In genomic region chr4:82860566-82860965, GRCm38 (mm10) we compare ENCODE assay signal across 23 mouse cellular contexts. TPM values are rescaled to one million over a fixed set of nuclear protein-coding genes. Genes with fewer than 3 reads are reported as not detected.
A peak's percentile ranks its signal among the peaks of the same experiment; 100 is the strongest.
DNase-seq lines count a peak whose midpoint lies in the region; ATAC-seq and TF ChIP-seq lines count a peak whose summit lies in the region.
"Had no signal": no experiment of that assay in that cellular context is flagged by ENCODE, and none has a peak within 500 bp of the region (broad histone marks: within the 10 kb centered on the region; RNA-seq: fewer than 3 reads in every experiment).

No protein-coding gene starts in this region.

- WGBS in forebrain, postnatal 0 days: 21% methylated on average over 3 of the region's 3 CpGs
- WGBS in forebrain, embryonic 12.5 days: 37% methylated on average over 3 of the region's 3 CpGs
- WGBS in hindbrain, postnatal 0 days: 28% methylated on average over 3 of the region's 3 CpGs
- 46% methylated on average over 3 of the region's 3 CpGs for WGBS in hindbrain, embryonic 10.5 days

- H3K9me3 ChIP-seq in forebrain, postnatal 0 days (ENCODE audit: low read length): no peaks in the 10 kb centered on the region
- H3K9me3 ChIP-seq in forebrain, embryonic 12.5 days: no peaks in the 10 kb centered on the region
- no peaks in the 10 kb centered on the region for H3K9me3 ChIP-seq in hindbrain, postnatal 0 days (ENCODE audit: low read length)
- no peaks in the 10 kb centered on the region for H3K9me3 ChIP-seq in hindbrain, embryonic 10.5 days
- H3K9me3 ChIP-seq: embryonic facial prominence, embryonic 10.5 days had no signal

- 0 out of 2 replicates have a peak, but pooled peaks have one; percentile 8 for TF ChIP-seq CTCF in forebrain, postnatal 0 days (IDR thresholded peaks at IDR 0.05; ENCODE audit: low read depth)
- no peak for TF ChIP-seq CTCF in hindbrain, postnatal 0 days (IDR thresholded peaks at IDR 0.05; ENCODE audit: low read depth)

- no peak overlapping the region for H3K4me2 ChIP-seq in forebrain, postnatal 0 days (ENCODE audit: low read depth)
- H3K4me2 ChIP-seq in forebrain, embryonic 12.5 days: no peak overlapping the region
- no peak overlapping the region for H3K4me2 ChIP-seq in hindbrain, postnatal 0 days (ENCODE audit: low read depth, low read length)

- no peaks in the 10 kb centered on the region for H3K27me3 ChIP-seq in forebrain, postnatal 0 days (ENCODE audit: insufficient read depth, low read length)
- no peaks in the 10 kb centered on the region for H3K27me3 ChIP-seq in forebrain, embryonic 12.5 days
- H3K27me3 ChIP-seq in hindbrain, postnatal 0 days (ENCODE audit: insufficient read depth, low read length): no peaks in the 10 kb centered on the region
- H3K27me3 ChIP-seq in hindbrain, embryonic 10.5 days (ENCODE audit: insufficient read depth, poor library complexity, severe bottlenecking): no peaks in the 10 kb centered on the region
- H3K27me3 ChIP-seq: CH12.LX had no signal

- no peak overlapping the region for H3K4me3 ChIP-seq in forebrain, postnatal 0 days (ENCODE audit: low read depth, low read length)
- no peak overlapping the region for H3K4me3 ChIP-seq in forebrain, embryonic 12.5 days (replicated peaks)
- no peak overlapping the region for H3K4me3 ChIP-seq in hindbrain, postnatal 0 days (ENCODE audit: low read length)
- H3K4me3 ChIP-seq in hindbrain, embryonic 10.5 days: no peak overlapping the region

- H3K9ac ChIP-seq in forebrain, postnatal 0 days: no peak overlapping the region
- no peak overlapping the region for H3K9ac ChIP-seq in forebrain, embryonic 12.5 days
- no peak overlapping the region for H3K9ac ChIP-seq in hindbrain, postnatal 0 days (replicated peaks; ENCODE audit: low read length)

- H3K36me3 ChIP-seq in forebrain, postnatal 0 days (ENCODE audit: insufficient read depth): no peaks in the 10 kb centered on the region
- H3K36me3 ChIP-seq in forebrain, embryonic 12.5 days (replicated peaks): no peaks in the 10 kb centered on the region
- no peaks in the 10 kb centered on the region for H3K36me3 ChIP-seq in hindbrain, postnatal 0 days (ENCODE audit: insufficient read depth, low read length)
- H3K36me3 ChIP-seq in hindbrain, embryonic 10.5 days: no peaks in the 10 kb centered on the region
- H3K36me3 ChIP-seq: embryonic facial prominence, embryonic 10.5 days had no signal

- H3K4me1 ChIP-seq in forebrain, postnatal 0 days (ENCODE audit: insufficient read depth): no peaks in the 10 kb centered on the region; the same call in none of the 2 replicates
- peaks cover 10% of the 10 kb centered on the region for H3K4me1 ChIP-seq in forebrain, embryonic 12.5 days
- H3K4me1 ChIP-seq in hindbrain, postnatal 0 days (ENCODE audit: insufficient read depth, low read length): peaks cover 8% of the 10 kb centered on the region; the same call in 1 of the 2 replicates
- peaks cover 6% of the 10 kb centered on the region for H3K4me1 ChIP-seq in hindbrain, embryonic 10.5 days (replicated peaks)

- DNase-seq in adrenal gland, postnatal 10 days: peak; percentile 26
- DNase-seq in adrenal gland, postnatal 4 days (ENCODE audit: low spot score in 2 of 2): no peak
- DNase-seq in forebrain, postnatal 0 days: no peak
- DNase-seq in hindbrain, postnatal 0 days (ENCODE audit: low spot score): peak; percentile 48
- no peak for DNase-seq in hindbrain, embryonic 10.5 days (ENCODE audit: low spot score)
- DNase-seq in retina, postnatal 1 day: peak; percentile 12
- DNase-seq in retina, embryonic 14.5 days (ENCODE audit: low spot score): no peak
- DNase-seq: cerebellum, postnatal 14 days; kidney, adult 8-10 months; kidney, postnatal 36 days; liver; lung, adult 18-20 months; right cerebral cortex, postnatal 14 days; thymus, postnatal 36 days had no signal

- ATAC-seq in forebrain, postnatal 0 days: no peak
- no peak for ATAC-seq in forebrain, embryonic 12.5 days (ENCODE audit: low FRiP score)
- ATAC-seq in hindbrain, postnatal 0 days: no peak

- no peak overlapping the region for H3K27ac ChIP-seq in forebrain, postnatal 0 days (ENCODE audit: low read depth, low read length)
- H3K27ac ChIP-seq in forebrain, embryonic 12.5 days: no peak overlapping the region
- 0 out of 2 replicates have a peak overlapping the region, but pooled peaks have one; percentile 11 for H3K27ac ChIP-seq in hindbrain, postnatal 0 days
- H3K27ac ChIP-seq in hindbrain, embryonic 10.5 days: no peak overlapping the region
- H3K27ac ChIP-seq: macrophage had no signal

RNA-seq across cellular contexts. Expression of gene Zdhhc21, which starts 0.8 kb away (rescaled TPM):
- total RNA-seq in adrenal gland, postnatal 10 days (2021): 10 to 100 TPM; 17.8 to 19.5 TPM
- 10 to 100 TPM; 23.2 to 25.0 TPM for total RNA-seq in adrenal gland, postnatal 4 days (2021)
- total RNA-seq in forebrain, postnatal 0 days (2014; rRNA removed): 31.6 and 39.6 TPM in 2 replicates
- polyA plus RNA-seq in forebrain, postnatal 0 days (2015; fragmentation: Nextera tagmentation; extraction: Ambion mirVana): 6.2 and 11.9 TPM in 2 replicates
- 22.1 and 22.6 TPM in 2 replicates for polyA plus RNA-seq in forebrain, embryonic 12.5 days (2016; fragmentation: Nextera tagmentation; extraction: Ambion mirVana)
- total RNA-seq in hindbrain, postnatal 0 days (2014; rRNA removed): 41.3 and 45.0 TPM in 2 replicates
- polyA plus RNA-seq in hindbrain, postnatal 0 days (2015; fragmentation: Nextera tagmentation; extraction: Ambion mirVana): 13.4 and 14.0 TPM in 2 replicates
- polyA plus RNA-seq in hindbrain, embryonic 10.5 days (2016; fragmentation: Nextera tagmentation; extraction: Ambion mirVana): 15.4 and 15.7 TPM in 2 replicates
- polyA plus RNA-seq: erythroblast, embryonic 14.5 days had no signal

RNA-seq across cellular contexts. Expression of gene Cer1, which starts 24.4 kb away (rescaled TPM):
- total RNA-seq in adrenal gland, postnatal 10 days (2021): not detected
- under 1 TPM in 1 of 2 experiments, not detected in 1; 0.17 TPM for total RNA-seq in adrenal gland, postnatal 4 days (2021)
- 0.15 and 0.19 TPM in 2 replicates for total RNA-seq in forebrain, postnatal 0 days (2014; rRNA removed)
- polyA plus RNA-seq in forebrain, postnatal 0 days (2015; fragmentation: Nextera tagmentation; extraction: Ambion mirVana): 0.08 TPM in 1 of 2 replicates, not detected in the other
- 0.12 TPM in 1 of 2 replicates, not detected in the other for polyA plus RNA-seq in forebrain, embryonic 12.5 days (2016; fragmentation: Nextera tagmentation; extraction: Ambion mirVana)
- not detected in 2 replicates for total RNA-seq in hindbrain, postnatal 0 days (2014; rRNA removed)
- polyA plus RNA-seq in hindbrain, postnatal 0 days (2015; fragmentation: Nextera tagmentation; extraction: Ambion mirVana): not detected in 2 replicates
- not detected in 2 replicates for polyA plus RNA-seq in hindbrain, embryonic 10.5 days (2016; fragmentation: Nextera tagmentation; extraction: Ambion mirVana)
- total RNA-seq: CH12.LX; hematopoietic stem cell, adult 5-6 weeks; monocyte, adult 5-6 weeks had no signal
- polyA plus RNA-seq: embryonic facial prominence, embryonic 10.5 days; erythroblast, embryonic 14.5 days; macrophage; neural tube, embryonic 14.5 days; testis, adult 2 months had no signal

Comparison
In these comparisons a context has a peak if more than half of its experiments do, and no peak if none do; other contexts are left out.
1. DNase-seq: peak in adrenal gland, postnatal 10 days (single experiment), hindbrain, postnatal 0 days (single experiment) and retina, postnatal 1 day (single experiment); none in adrenal gland, postnatal 4 days (0 of 2), forebrain, postnatal 0 days (single experiment), hindbrain, embryonic 10.5 days (single experiment) and retina, embryonic 14.5 days (single experiment).